Comparison of ENCODE assay signal across 29 mouse cellular contexts in genomic region chr8:43295826-43296225, GRCm38 (mm10). TPM values are rescaled to one million over a fixed set of nuclear protein-coding genes. Genes with fewer than 3 reads are reported as not detected.
"Had no signal": no experiment of that assay in that cellular context is flagged by ENCODE, and none has a peak within 500 bp of the region (broad histone marks: within the 10 kb centered on the region; RNA-seq: fewer than 3 reads in every experiment).

No protein-coding gene starts in this region.

- H3K36me3 ChIP-seq: lung, embryonic 15.5 days; midbrain, embryonic 10.5 days; midbrain, embryonic 12.5 days; neural tube, embryonic 13.5 days; neural tube, embryonic 15.5 days had no signal

- DNase-seq: liver, postnatal 0 days; lung, adult 2 months; lung, postnatal 14 days; lung, postnatal 36 days; midbrain, embryonic 14.5 days; retina, postnatal 1 day; right cerebral cortex, adult 18-20 months; right cerebral cortex, postnatal 25 days; right cerebral cortex, postnatal 4 days; spleen, adult 18-20 months; thymus, adult 18-20 months; thymus, postnatal 14 days; thymus, postnatal 36 days had no signal

- H3K4me1 ChIP-seq: lung, embryonic 15.5 days; midbrain, embryonic 10.5 days; midbrain, embryonic 12.5 days; neural tube, embryonic 13.5 days; neural tube, embryonic 15.5 days had no signal

- H3K4me3 ChIP-seq: lung, embryonic 15.5 days; midbrain, embryonic 10.5 days; midbrain, embryonic 12.5 days; myocyte; neural tube, embryonic 13.5 days; neural tube, embryonic 15.5 days had no signal

- H3K27me3 ChIP-seq: lung, embryonic 15.5 days; midbrain, embryonic 12.5 days; neural tube, embryonic 13.5 days; neural tube, embryonic 15.5 days had no signal

- H3K27ac ChIP-seq: lung, embryonic 15.5 days; macrophage; midbrain, embryonic 10.5 days; midbrain, embryonic 12.5 days; neural tube, embryonic 13.5 days; neural tube, embryonic 15.5 days had no signal

- ATAC-seq: liver, postnatal 0 days; lung, postnatal 0 days; midbrain, embryonic 16.5 days had no signal

RNA-seq across cellular contexts. Expression of gene Zfp42, which starts 11.0 kb away (rescaled TPM):
- total RNA-seq: megakaryocyte progenitor cell, adult 5-6 weeks; megakaryocyte-erythroid progenitor cell, adult 5-6 weeks had no signal
- polyA plus RNA-seq: liver, postnatal 0 days; lung, adult 2 months; lung, embryonic 15.5 days; lung, postnatal 0 days; macrophage; midbrain, embryonic 12.5 days; midbrain, embryonic 14.5 days; midbrain, embryonic 16.5 days; myocyte; neural tube, embryonic 11.5 days; neural tube, embryonic 13.5 days; small intestine, adult 2 months; stomach, embryonic 14.5 days; stomach, embryonic 16.5 days; thymus, postnatal 0 days had no signal
